Mouse (Mus musculus): ENCODE measurements around the gene Klhdc3. TPM values are rescaled to one million over a fixed set of nuclear protein-coding genes. Genes with fewer than 3 reads are reported as not detected.

The Klhdc3 gene
- polyA plus RNA-seq (2015; fragmentation: Nextera tagmentation; extraction: Ambion mirVana), result 73.7 and 75.0 TPM in 2 replicates

DNA sequence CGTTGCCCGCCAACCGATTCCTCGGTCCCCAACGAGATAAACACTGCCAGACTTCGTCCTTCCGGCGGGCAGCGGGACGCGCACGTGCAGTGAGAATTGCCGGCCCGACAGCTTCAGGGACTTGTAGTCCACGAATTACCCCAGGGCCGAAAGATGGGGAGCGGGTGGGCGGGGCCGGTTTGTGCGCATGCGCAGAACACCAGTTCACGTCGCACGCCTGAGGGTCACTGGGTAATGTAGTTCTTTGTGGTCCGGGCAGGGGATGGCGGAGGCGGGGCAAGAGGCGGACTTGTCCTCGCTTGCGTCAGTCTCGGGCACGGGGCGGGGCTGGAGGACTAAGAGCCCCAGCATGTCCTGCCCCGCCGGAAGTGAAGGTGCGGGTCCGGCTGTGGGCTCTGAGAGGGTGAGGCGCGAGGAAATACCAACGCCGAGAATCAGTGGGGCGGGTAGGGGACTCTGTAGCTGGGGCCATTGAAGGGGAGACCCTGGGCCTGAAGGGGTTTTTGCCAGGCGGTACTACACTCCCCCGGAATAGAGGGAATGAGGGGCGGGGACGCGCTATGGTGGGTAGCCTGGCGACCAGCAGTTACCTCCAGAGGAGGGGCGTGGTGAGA is at the start of gene Klhdc3:
Gene Klhdc3 (minus strand): TSS at position 155 of the 614 bp plus-strand sequence.
- DNase-seq (ENCODE audit: low spot score), result peak; percentile 100
- H3K27me3 ChIP-seq (ENCODE audit: control insufficient read depth, insufficient read depth, low read length), result no peaks in the 10 kb centered on the region
- H3K9ac ChIP-seq (ENCODE audit: low read length), result peak within 1 kb of the TSS; percentile 85
- H3K36me3 ChIP-seq (ENCODE audit: control insufficient read depth, insufficient read depth, low read length), result peaks cover 30% of the 10 kb centered on the region
- peak; percentile 6; the same call in 1 of the 2 replicates for TF ChIP-seq CTCF (IDR thresholded peaks at IDR 0.05; ENCODE audit: low read depth)
- TF ChIP-seq EP300 (optimal IDR thresholded peaks at IDR 0.05), result no peak
- peak within 1 kb of the TSS; percentile 90 for H3K27ac ChIP-seq (replicated peaks)
- under 1% methylated on average over 49 of the region's 49 CpGs for WGBS
- H3K4me2 ChIP-seq (replicated peaks; ENCODE audit: low read depth), result peak within 1 kb of the TSS; percentile 74
- peak; percentile 97 for ATAC-seq (ENCODE audit: low FRiP score, low TSS enrichment)
- peak within 1 kb of the TSS; percentile 88 for H3K4me3 ChIP-seq (ENCODE audit: low read depth, low read length)
- no peaks in the 10 kb centered on the region for H3K9me3 ChIP-seq (ENCODE audit: control insufficient read depth, low read length)
- peaks cover 14% of the 10 kb centered on the region for H3K4me1 ChIP-seq (replicated peaks; ENCODE audit: control insufficient read depth, insufficient read depth)

DNA sequence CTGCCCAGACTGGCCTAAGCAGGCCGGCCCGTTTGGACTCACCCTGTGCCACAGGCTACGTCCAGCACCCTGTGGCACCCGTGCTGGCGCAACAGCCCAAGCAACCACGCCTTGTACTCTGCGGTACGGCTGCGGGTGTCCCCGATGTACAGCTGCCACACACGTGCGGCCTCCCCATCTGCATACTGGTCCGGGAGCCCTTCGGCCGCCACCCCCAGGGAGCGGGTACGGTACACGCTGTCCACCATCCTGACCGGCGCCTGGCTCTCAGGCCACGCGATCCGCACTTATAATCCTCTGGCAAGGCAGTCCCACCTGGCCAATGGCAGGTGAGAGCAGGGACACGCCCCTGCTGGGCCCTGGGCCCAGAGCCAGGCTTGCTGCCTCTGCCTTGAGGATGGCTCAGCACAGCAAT is 48.2 kb upstream of the Klhdc3 start, which contains the start of gene Gnmt:
Gene Gnmt (minus strand): TSS at position 265 of the 415 bp plus-strand sequence.
- H3K27me3 ChIP-seq (ENCODE audit: control insufficient read depth, insufficient read depth, low read length), result no peaks in the 10 kb centered on the region
- ATAC-seq (ENCODE audit: low FRiP score, low TSS enrichment) (peak; percentile 70), DNase-seq (ENCODE audit: low spot score) (peak; percentile 82)
- 0 out of 2 replicates have a peak, but pooled peaks cover 4% of the 10 kb centered on the region for H3K36me3 ChIP-seq (ENCODE audit: control insufficient read depth, insufficient read depth, low read length)
- no peaks in the 10 kb centered on the region for H3K4me1 ChIP-seq (replicated peaks; ENCODE audit: control insufficient read depth, insufficient read depth)
- no peaks in the 10 kb centered on the region for H3K9me3 ChIP-seq (ENCODE audit: control insufficient read depth, low read length)
- peak within 1 kb of the TSS; percentile 21 for H3K4me3 ChIP-seq (ENCODE audit: low read depth, low read length)
- 0 out of 2 replicates have a peak within 1 kb of the TSS, but pooled peaks have one; percentile 41 for H3K9ac ChIP-seq (ENCODE audit: low read length)
- peak within 1 kb of the TSS; percentile 46 for H3K4me2 ChIP-seq (replicated peaks; ENCODE audit: low read depth)
- H3K27ac ChIP-seq (replicated peaks), result no peak within 1 kb of the TSS
- 18% methylated on average over 24 of the region's 24 CpGs for WGBS
- no peak for TF ChIP-seq EP300 (optimal IDR thresholded peaks at IDR 0.05)
- TF ChIP-seq CTCF (IDR thresholded peaks at IDR 0.05; ENCODE audit: low read depth), result no peak

DNA sequence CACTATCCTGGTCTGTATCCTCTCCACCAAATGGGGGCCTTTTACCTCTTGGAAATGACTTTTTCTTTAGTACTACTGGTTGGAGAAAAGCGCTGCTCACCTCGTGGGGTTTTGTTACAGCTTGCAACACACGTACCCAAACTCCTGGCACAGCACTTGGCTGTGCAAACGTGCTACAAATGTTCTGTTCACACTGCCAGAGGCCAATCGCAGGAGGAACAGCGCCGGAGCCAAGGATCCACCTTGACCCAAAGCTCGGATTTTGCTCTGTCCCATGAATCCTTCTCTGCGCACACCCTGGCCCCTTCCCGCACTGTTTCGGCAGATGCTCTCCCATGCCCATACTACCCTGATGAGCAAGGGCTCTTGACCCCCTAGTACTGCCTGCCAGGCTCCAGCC is 47.8 kb upstream of the Klhdc3 start:
- Histone ChIP-seq H3K36me3 (ENCODE audit: control insufficient read depth, insufficient read depth, low read length) (0 out of 2 replicates have a peak, but pooled peaks cover 4% of the 10 kb centered on the region), H3K9ac (ENCODE audit: low read length) (0 out of 2 replicates have a peak overlapping the region, but pooled peaks have one; percentile 41), H3K4me1 (replicated peaks; ENCODE audit: control insufficient read depth, insufficient read depth) (no peaks in the 10 kb centered on the region), H3K27ac (replicated peaks) (no peak overlapping the region), H3K9me3 (ENCODE audit: control insufficient read depth, low read length) (no peaks in the 10 kb centered on the region), H3K4me2 (replicated peaks; ENCODE audit: low read depth) (peak overlapping the region; percentile 46), H3K4me3 (ENCODE audit: low read depth, low read length) (peak overlapping the region; percentile 21), H3K27me3 (ENCODE audit: control insufficient read depth, insufficient read depth, low read length) (no peaks in the 10 kb centered on the region)
- TF ChIP-seq EP300 (optimal IDR thresholded peaks at IDR 0.05), result no peak
- TF ChIP-seq CTCF (IDR thresholded peaks at IDR 0.05; ENCODE audit: low read depth), result no peak
- DNase-seq (ENCODE audit: low spot score), result no peak
- no peak for ATAC-seq (ENCODE audit: low FRiP score, low TSS enrichment)
- 41% methylated on average over 11 of the region's 11 CpGs for WGBS

DNA sequence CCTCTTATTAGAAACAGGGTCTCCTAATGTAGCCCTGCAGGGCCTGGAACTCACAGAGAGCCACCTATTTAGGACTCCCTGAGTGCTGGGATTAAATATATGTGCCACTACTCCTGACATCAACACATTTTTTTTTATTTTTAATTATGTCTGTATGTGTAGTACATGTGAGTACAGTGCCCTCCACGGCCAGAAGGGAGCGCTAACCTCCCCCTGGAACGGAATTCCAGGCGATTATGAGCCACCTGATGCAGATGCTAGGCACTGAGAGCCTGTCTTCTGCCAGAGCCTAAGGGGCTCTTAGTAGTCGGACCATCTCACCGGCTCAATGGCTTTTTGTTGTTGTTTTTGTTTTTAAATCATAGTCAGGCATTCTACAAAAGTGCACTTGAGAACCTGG is 47.3 kb upstream of the Klhdc3 start:
- H3K4me2 ChIP-seq (replicated peaks; ENCODE audit: low read depth), result no peak overlapping the region
- DNase-seq (ENCODE audit: low spot score) (peak; percentile 42), ATAC-seq (ENCODE audit: low FRiP score, low TSS enrichment) (no peak)
- H3K36me3 ChIP-seq (ENCODE audit: control insufficient read depth, insufficient read depth, low read length), result 0 out of 2 replicates have a peak, but pooled peaks cover 7% of the 10 kb centered on the region
- H3K4me3 ChIP-seq (ENCODE audit: low read depth, low read length), result no peak overlapping the region
- no peak overlapping the region for H3K9ac ChIP-seq (ENCODE audit: low read length)
- H3K27me3 ChIP-seq (ENCODE audit: control insufficient read depth, insufficient read depth, low read length), result no peaks in the 10 kb centered on the region
- no peaks in the 10 kb centered on the region for H3K4me1 ChIP-seq (replicated peaks; ENCODE audit: control insufficient read depth, insufficient read depth)
- TF ChIP-seq EP300 (optimal IDR thresholded peaks at IDR 0.05), result no peak
- peak; percentile 62 for TF ChIP-seq CTCF (IDR thresholded peaks at IDR 0.05; ENCODE audit: low read depth)
- 46% methylated on average over 6 of the region's 6 CpGs for WGBS
- H3K9me3 ChIP-seq (ENCODE audit: control insufficient read depth, low read length), result no peaks in the 10 kb centered on the region
- no peak overlapping the region for H3K27ac ChIP-seq (replicated peaks)

DNA sequence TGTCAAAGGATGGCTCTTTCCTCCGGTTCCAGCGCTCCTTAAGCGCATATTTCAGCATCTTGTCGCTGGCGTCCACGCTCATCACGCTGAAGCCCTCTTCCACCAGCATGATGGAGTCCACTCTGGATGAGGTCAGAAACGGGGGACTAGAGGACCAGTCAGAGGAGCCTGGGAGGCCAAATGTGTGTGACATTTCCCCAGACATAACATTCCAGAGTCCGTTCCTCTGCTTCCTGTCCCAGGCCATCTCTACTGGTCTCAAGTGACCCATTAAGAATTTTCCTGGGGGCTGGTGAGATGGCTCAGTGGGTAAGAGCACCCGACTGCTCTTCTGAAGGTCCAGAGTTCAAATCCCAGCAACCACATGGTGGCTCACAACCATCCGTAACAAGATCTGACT is 46.6 kb upstream of the Klhdc3 start:
- Histone ChIP-seq H3K4me3 (ENCODE audit: low read depth, low read length) (no peak overlapping the region), H3K9ac (ENCODE audit: low read length) (no peak overlapping the region), H3K4me1 (replicated peaks; ENCODE audit: control insufficient read depth, insufficient read depth) (no peaks in the 10 kb centered on the region), H3K9me3 (ENCODE audit: control insufficient read depth, low read length) (no peaks in the 10 kb centered on the region), H3K36me3 (ENCODE audit: control insufficient read depth, insufficient read depth, low read length) (0 out of 2 replicates have a peak, but pooled peaks cover 7% of the 10 kb centered on the region), H3K4me2 (replicated peaks; ENCODE audit: low read depth) (no peak overlapping the region), H3K27me3 (ENCODE audit: control insufficient read depth, insufficient read depth, low read length) (no peaks in the 10 kb centered on the region), H3K27ac (replicated peaks) (no peak overlapping the region)
- DNase-seq (ENCODE audit: low spot score) (no peak), ATAC-seq (ENCODE audit: low FRiP score, low TSS enrichment) (no peak)
- TF ChIP-seq EP300 (optimal IDR thresholded peaks at IDR 0.05) (no peak), CTCF (IDR thresholded peaks at IDR 0.05; ENCODE audit: low read depth) (no peak)
- WGBS, result 92% methylated on average over 11 of the region's 11 CpGs

Measured in stomach, postnatal 0 days (tissue).